Mouse (Mus musculus): Measurements from ENCODE around the gene Ppm1n.

- TF ChIP-seq CTCF (IDR thresholded peaks at IDR 0.05; ENCODE audit: low read depth) (no peak), EP300 (IDR thresholded peaks at IDR 0.05; ENCODE audit: low read depth) (no peak)
Observed at GRCm38 (mm10) chr7:19247511-19247910, 32.4 kb downstream of the Ppm1n start.
